Mouse (Mus musculus) mouse embryonic stem cell (cell line): Measurements from ENCODE around the gene Syt1.

Experiments used
- in situ Hi-C, 2 experiments: fragments of 300-500 bp; cut with MboI; formaldehyde crosslinking; loops; 1 replicate in 1 of 2; 3 replicates in 1 of 2; pipeline ENCODE4 v1.14.3; 2019 to 2020; ENCODE audit warnings: low sequenced_read_pairs in 2 of 2, low pct_unique_long_range_greater_than_20kb in 1 of 2, mixed read lengths in 1 of 2; ENCODE audit not compliant: unreplicated experiment in 1 of 2

Gene Syt1

GRCm38 (mm10) chr10:108679675-108680390 lies 330.9 kb downstream of the Syt1 start:
- in situ Hi-C loops = no loop called here

- in situ Hi-C loops = no loop called here
Observed at GRCm38 (mm10) chr10:108677053-108677452, 333.7 kb downstream of the Syt1 start.

GRCm38 (mm10) chr10:108668944-108669343 lies 341.8 kb downstream of the Syt1 start:
- in situ Hi-C loops = no loop called here

- in situ Hi-C loops = no loop called here
Observed at GRCm38 (mm10) chr10:108660295-108660694, 350.5 kb downstream of the Syt1 start.

DNA sequence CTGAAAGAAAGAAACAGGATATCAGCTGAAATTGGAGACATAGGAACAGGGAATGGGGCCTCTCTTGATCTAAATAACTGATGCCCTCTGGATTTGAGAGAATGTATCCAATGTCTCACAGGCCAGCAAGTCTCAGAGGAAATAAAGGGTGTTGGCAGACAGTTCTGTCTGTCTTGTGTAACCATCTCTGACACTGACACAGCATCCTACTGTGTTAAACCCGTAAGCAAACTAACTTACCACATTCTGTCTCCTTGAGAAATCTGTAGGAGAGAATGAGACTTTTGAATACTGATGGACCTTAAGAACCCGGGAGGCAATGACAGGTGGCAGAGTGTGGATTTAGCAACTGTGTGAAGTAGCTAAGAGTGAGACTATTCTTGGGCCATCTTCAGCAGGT lies 352.5 kb downstream of the Syt1 start:
- in situ Hi-C loops = no loop called here

GRCm38 (mm10) chr10:108657669-108658068 lies 353.1 kb downstream of the Syt1 start:
- in situ Hi-C loops = no loop called here

GRCm38 (mm10) chr10:108656898-108657297 lies 353.9 kb downstream of the Syt1 start:
- in situ Hi-C loops = no loop called here

DNA sequence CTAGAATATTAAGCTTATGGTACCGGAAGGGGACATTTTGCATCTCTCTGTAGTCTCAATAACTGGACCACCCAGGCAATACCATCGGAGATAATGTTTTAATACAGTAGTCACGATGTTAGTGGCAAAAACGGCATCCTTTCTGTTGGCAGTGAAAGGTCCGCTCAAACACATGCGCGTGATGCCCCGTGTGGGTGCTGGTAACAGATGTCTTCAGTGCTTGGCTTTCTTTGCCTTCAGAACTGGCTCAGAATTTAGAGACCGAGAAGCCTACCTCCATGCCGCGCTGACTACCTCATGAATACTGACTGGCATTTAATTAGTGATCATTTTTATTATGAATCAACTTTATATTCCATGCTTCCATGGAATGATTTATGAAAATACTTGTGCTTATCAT lies 355.7 kb downstream of the Syt1 start:
- in situ Hi-C loops = no loop called here

GRCm38 (mm10) chr10:108652831-108653230 lies 358.0 kb downstream of the Syt1 start:
- in situ Hi-C loops = no loop called here

DNA sequence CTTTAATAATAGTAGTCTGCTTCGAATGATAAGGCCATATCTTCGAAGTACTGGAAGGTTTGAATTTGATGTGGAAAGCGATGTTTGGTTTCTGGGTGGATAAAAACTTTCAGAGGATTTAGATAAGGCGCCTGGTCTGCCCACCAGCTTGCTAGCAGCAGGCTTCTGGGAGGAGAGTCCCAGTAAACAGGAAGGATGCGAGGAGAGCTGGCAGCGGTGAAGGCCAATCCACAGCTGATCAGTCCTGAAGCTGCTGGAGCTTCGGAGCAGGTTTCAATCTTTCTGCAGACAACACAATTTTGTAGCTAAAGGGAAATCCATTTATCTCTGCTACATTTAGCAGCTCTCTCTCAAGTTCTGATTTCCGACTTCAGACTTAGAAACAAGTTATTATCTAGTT lies 358.7 kb downstream of the Syt1 start:
- in situ Hi-C loops = no loop called here

- in situ Hi-C loops = no loop called here
Observed at GRCm38 (mm10) chr10:108649174-108649573, 361.6 kb downstream of the Syt1 start.

- in situ Hi-C loops = no loop called here
Observed at GRCm38 (mm10) chr10:108643915-108644314, 366.9 kb downstream of the Syt1 start.

GRCm38 (mm10) chr10:108638095-108638494 lies 372.7 kb downstream of the Syt1 start:
- in situ Hi-C loops = no loop called here

- in situ Hi-C loops = no loop called here
Observed at GRCm38 (mm10) chr10:108636086-108636485, 374.7 kb downstream of the Syt1 start.

DNA sequence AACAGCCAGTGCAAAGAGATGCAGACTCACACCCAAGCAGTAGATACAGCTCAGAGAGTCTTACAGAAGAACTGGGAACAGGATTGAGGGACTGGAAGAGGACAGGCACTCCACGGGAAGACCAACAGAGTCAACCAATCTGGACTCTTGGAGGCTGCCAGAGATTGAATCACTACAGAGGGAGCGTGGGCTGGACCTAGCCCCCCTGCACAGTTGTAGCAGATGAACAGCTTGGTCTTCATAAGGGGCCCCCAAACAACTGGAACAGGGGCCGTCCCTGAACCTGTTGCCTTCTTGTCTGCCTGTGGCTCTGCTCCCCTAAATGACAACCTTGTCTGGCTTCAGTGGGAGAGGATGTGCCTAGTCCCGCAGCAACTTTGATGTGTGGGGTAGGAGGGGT lies 375.2 kb downstream of the Syt1 start:
- in situ Hi-C loops = no loop called here

DNA sequence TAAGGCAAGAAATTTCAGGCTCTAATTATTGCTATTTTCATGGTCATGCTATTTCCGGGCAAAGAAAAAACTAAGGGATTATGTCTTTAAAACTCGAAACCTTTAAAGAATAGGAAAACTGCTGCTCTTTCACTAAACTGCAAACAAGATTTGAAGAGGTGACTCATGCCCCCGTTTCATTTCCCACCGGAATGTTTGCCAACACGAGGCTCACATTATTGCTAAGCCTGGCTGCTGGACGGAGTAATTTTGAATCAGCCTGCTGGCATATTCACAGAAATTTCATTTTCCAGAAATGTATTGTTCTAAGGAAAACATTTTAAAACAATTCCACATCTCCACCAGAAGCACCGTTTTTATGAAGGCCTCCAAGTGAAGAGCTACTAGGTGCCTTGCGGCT lies 379.9 kb downstream of the Syt1 start:
- in situ Hi-C loops = no loop called here

- in situ Hi-C loops = no loop called here
Observed at GRCm38 (mm10) chr10:108626404-108626803, 384.4 kb downstream of the Syt1 start.

DNA sequence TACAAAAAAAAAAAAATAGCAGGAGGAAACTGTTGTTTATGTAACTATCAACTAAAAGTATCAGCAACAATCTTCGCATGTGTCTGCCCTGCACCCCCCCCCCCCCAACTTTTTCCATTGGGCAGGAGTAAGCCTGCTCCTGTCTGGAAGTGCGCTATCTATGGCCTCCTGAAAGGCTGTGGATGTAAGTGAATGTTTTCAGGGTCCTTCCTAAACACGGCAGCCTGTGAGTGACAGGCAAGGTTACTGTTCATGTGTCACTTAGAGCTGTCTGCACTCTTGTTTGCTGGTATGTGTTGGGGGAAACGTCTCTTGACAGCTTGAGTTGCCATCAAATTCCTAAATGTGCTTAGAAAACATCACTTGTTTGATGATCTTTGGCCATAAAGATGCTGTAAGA lies 387.8 kb downstream of the Syt1 start:
- in situ Hi-C loops = no loop called here

DNA sequence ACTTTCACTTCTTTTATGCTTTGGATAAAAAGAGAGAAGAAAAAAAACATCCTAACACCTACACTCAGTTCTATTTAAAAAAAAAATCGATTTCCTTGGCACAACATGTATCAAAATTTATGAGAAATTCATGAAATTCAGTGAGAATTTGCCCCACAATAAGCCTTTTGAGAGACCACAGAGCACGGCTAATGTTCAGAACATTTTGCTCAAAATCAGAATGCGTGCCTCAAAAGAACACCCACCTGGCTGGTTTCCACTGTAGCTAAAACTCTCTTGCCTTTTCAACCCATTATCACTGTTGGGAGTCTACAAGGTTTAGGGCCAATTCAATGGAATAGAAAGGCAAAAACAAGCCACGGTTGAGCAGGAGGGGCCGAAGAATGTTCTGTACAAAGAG lies 390.9 kb downstream of the Syt1 start:
- in situ Hi-C loops = no loop called here

DNA sequence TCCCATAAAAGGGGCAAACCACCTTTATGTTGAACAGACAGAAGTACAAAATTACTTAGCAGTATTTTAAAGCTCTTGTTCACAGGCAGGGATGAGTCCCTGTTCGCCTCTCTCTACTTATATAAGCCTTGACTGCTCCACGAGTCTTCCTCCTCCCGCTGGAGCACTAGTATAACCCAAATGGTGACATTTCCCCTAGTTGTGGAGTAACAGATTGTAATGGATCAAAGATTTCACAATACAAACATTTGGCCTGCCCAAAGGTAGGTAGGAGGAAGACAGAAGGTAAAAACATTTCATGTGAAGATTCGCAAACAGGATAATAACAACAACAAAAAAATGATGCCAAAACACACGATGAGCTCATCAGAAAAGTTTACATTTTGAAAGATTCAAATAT lies 391.6 kb downstream of the Syt1 start:
- in situ Hi-C loops = no loop called here
